Mouse (Mus musculus) forebrain, embryonic 13.5 days (tissue): Measurements from ENCODE around the gene Hspb9. TPM values are rescaled to one million over a fixed set of nuclear protein-coding genes. Genes with fewer than 3 reads are reported as not detected.
A peak's percentile ranks its signal among the peaks of the same experiment; 100 is the strongest.

Source experiments
- ATAC-seq: fragments of 200-750 bp; cut with Nextera tagmentation; 2 replicates; pipeline ENCODE4 v1.8.0; 2017
- H3K27ac ChIP-seq: fragments of 300-500 bp; sonication (generic); 2 replicates; pipeline ENCODE4 v1.5.1; 2015; ENCODE audit warnings: inconsistent platforms, mild to moderate bottlenecking, moderate library complexity
- H3K27me3 ChIP-seq: fragments of 300-500 bp; sonication (generic); 2 replicates; pipeline ENCODE4 v1.6.1; 2015; ENCODE audit warnings: mild to moderate bottlenecking, inconsistent platforms
- H3K36me3 ChIP-seq: fragments of 300-500 bp; sonication (generic); 2 replicates; pipeline ENCODE4 v1.6.1; 2015; ENCODE audit warnings: mild to moderate bottlenecking, inconsistent platforms; ENCODE audit not compliant: poor library complexity, severe bottlenecking
- H3K4me1 ChIP-seq: fragments of 300-500 bp; sonication (generic); 2 replicates; pipeline ENCODE4 v1.6.1; 2015; ENCODE audit warnings: inconsistent platforms
- H3K4me2 ChIP-seq: fragments of 300-500 bp; sonication (generic); 2 replicates; pipeline ENCODE4 v1.6.1; 2015; ENCODE audit warnings: inconsistent platforms, mild to moderate bottlenecking, moderate library complexity
- H3K4me3 ChIP-seq: fragments of 300-500 bp; sonication (generic); 2 replicates; pipeline ENCODE4 v1.5.1; 2015; ENCODE audit warnings: mild to moderate bottlenecking, inconsistent platforms
- H3K9ac ChIP-seq: fragments of 300-500 bp; sonication (generic); 2 replicates; pipeline ENCODE4 v1.6.1; 2015; ENCODE audit warnings: mild to moderate bottlenecking, inconsistent platforms
- H3K9me3 ChIP-seq: fragments of 300-500 bp; sonication (generic); replicated peaks from 2 replicates; pipeline ENCODE4 v1.6.1; 2016; ENCODE audit warnings: inconsistent platforms
- WGBS: fragments of 180-500 bp; shearing (Covaris S2); methylation state at CpG from one replicate; pipeline ENCODE4 v1.1.7; 2015; 5-methylcytosine and 5-hydroxymethylcytosine counted together
- polyA plus RNA-seq: library from polyadenylated mRNA; unstranded; fragments of >200 nt; fragmentation: Nextera tagmentation; extraction: Ambion mirVana; gene quantifications from 2 replicates; pipeline ENCODE4 v1.2.1, GENCODE M21; 2015

Gene Hspb9
- polyA plus RNA-seq, 1 experiment from 2014 or later: not detected

GRCm38 (mm10) chr11:100720345-100720744 lies 6.7 kb downstream of the Hspb9 start:
- peaks cover 45% of the 10 kb centered on the region for H3K36me3 ChIP-seq
- H3K27me3 ChIP-seq: no peaks in the 10 kb centered on the region
- WGBS: 80% methylated on average over 5 of the region's 5 CpGs
- H3K9ac ChIP-seq: no peak overlapping the region
- H3K27ac ChIP-seq: no peak overlapping the region
- ATAC-seq: no peak
- no peak overlapping the region for H3K4me3 ChIP-seq
- peaks cover 19% of the 10 kb centered on the region for H3K4me1 ChIP-seq
- H3K9me3 ChIP-seq: no peaks in the 10 kb centered on the region
- H3K4me2 ChIP-seq: no peak overlapping the region

DNA sequence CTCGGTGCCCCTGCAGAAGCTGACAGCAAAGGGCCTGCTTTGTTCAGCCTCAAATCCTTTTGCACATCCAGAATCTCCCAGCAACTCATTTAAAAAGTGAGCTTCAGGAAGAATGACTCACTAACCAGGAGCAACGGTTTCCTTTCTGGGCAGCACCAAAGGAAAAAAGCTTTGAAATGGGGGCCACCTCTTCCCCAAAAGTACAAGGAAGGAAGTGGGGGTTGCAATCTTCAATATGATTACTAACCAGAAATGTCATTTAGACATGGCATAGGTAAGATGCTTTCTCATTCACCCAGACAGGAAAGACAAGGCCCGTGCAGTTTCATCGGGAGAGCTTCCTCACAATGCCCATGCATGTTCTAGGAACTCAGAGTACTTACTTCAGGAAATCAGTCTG lies 7.6 kb downstream of the Hspb9 start:
- WGBS: 51% methylated on average over 4 of the region's 4 CpGs
- Histone ChIP-seq H3K4me1 (peaks cover 19% of the 10 kb centered on the region), H3K4me2 (no peak overlapping the region), H3K9ac (no peak overlapping the region), H3K27ac (no peak overlapping the region), H3K4me3 (no peak overlapping the region), H3K9me3 (no peaks in the 10 kb centered on the region), H3K27me3 (no peaks in the 10 kb centered on the region), H3K36me3 (peaks cover 36% of the 10 kb centered on the region)
- ATAC-seq: no peak

- 67% methylated on average over 8 of the region's 8 CpGs for WGBS
Observed at GRCm38 (mm10) chr11:100721776-100722492, 8.3 kb downstream of the Hspb9 start.

GRCm38 (mm10) chr11:100722493-100723028 lies 8.9 kb downstream of the Hspb9 start:
- peaks cover 19% of the 10 kb centered on the region for H3K4me1 ChIP-seq
- peaks cover 24% of the 10 kb centered on the region for H3K36me3 ChIP-seq
- H3K4me3 ChIP-seq: no peak overlapping the region
- no peak for ATAC-seq
- 62% methylated on average over 2 of the region's 2 CpGs for WGBS
- no peak overlapping the region for H3K27ac ChIP-seq
- no peaks in the 10 kb centered on the region for H3K27me3 ChIP-seq
- no peak overlapping the region for H3K4me2 ChIP-seq
- H3K9ac ChIP-seq: no peak overlapping the region
- no peaks in the 10 kb centered on the region for H3K9me3 ChIP-seq

More at GRCm38 (mm10) chr11:100721776-100722492, 8.3 kb downstream of the Hspb9 start:
- Histone ChIP-seq H3K36me3 (peaks cover 30% of the 10 kb centered on the region), H3K4me2 (no peak overlapping the region), H3K4me1 (peaks cover 19% of the 10 kb centered on the region), H3K4me3 (no peak overlapping the region), H3K9me3 (no peaks in the 10 kb centered on the region), H3K9ac (no peak overlapping the region), H3K27me3 (no peaks in the 10 kb centered on the region), H3K27ac (no peak overlapping the region)
- no peak for ATAC-seq

DNA sequence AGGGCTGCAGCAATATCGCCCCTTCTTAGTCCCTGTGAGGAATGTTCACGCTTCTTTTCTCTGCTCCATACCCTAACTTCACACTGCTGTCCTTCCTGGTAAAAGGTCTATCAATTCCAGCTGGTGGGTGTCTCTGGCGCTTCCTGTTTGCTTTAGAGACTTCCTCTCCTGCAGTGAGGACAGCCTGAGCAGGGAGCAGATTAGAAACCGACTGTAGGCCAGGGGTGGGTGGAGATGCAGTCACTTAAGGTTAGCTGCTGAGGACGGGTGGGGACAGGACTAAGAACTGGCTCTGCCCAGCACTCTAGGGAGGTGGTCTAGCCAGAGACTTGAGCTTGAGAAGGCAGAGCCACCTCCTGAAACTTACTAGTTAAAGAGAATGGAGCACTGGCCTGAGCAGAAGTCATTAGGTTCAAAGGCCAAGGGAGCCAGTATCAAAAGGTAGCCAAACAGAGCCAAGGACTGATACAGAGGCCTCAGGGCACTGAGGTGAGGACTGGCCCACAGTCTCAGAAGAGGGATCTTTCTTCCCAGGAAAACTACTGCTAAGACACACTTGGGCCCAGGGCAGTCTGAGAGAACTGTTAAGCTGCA lies 11.4 kb downstream of the Hspb9 start:
- Histone ChIP-seq H3K4me1 (peaks cover 19% of the 10 kb centered on the region), H3K27ac (no peak overlapping the region), H3K4me2 (no peak overlapping the region), H3K27me3 (no peaks in the 10 kb centered on the region), H3K9me3 (no peaks in the 10 kb centered on the region), H3K4me3 (no peak overlapping the region), H3K9ac (no peak overlapping the region), H3K36me3 (peaks cover 6% of the 10 kb centered on the region; the same call in 1 of the 2 replicates)
- no peak for ATAC-seq
- WGBS: 65% methylated on average over 5 of the region's 5 CpGs

DNA sequence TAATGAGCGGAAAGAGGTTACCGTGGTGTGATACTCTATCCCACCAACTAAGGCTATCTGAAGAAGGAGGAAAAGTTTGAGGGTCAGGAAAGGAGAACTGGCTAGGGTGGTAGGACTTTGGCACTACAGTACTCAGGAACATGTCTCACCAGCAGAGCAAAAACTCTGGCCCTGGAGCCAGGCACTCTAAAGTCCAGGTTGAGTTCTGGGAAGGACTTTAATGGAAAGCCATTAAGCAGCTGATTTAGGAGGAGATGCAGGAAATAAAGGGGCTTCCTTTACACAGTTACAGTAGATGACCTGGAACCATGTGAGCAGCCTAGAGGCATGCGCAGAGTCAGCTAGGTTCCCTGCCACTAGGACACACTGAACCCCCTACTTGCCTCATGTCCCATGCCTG lies 13.6 kb downstream of the Hspb9 start:
- Histone ChIP-seq H3K4me3 (no peak overlapping the region), H3K27me3 (no peaks in the 10 kb centered on the region), H3K4me1 (peaks cover 5% of the 10 kb centered on the region; the same call in 1 of the 2 replicates), H3K36me3 (peaks cover 7% of the 10 kb centered on the region; the same call in 1 of the 2 replicates), H3K4me2 (no peak overlapping the region), H3K9me3 (no peaks in the 10 kb centered on the region), H3K9ac (no peak overlapping the region), H3K27ac (no peak overlapping the region)
- ATAC-seq: no peak
- WGBS: 94% methylated on average over 3 of the region's 3 CpGs

DNA sequence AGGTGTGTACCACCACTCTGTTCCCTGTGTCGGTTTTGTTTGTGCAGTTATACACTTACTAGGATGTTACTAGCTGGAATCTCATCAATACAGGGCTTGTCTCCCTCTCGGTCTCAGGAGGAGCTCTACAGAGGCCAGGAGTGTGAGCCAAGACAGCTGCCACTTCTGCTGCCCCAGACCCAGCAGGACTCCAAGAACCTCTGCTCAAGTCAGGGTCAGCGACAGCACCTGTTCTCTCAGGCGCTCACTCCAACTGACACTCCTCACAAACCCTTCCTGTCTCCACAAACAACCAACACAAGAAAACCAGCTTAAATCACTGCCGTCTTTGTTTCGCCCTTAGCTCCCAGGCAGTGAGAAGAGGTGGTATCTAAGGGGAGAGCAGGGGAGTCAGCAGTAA lies 15.0 kb downstream of the Hspb9 start:
- Histone ChIP-seq H3K4me2 (no peak overlapping the region), H3K4me3 (no peak overlapping the region), H3K27ac (no peak overlapping the region), H3K9me3 (no peaks in the 10 kb centered on the region), H3K4me1 (no peaks in the 10 kb centered on the region), H3K27me3 (no peaks in the 10 kb centered on the region), H3K36me3 (peaks cover 20% of the 10 kb centered on the region; the same call in 1 of the 2 replicates), H3K9ac (no peak overlapping the region)
- no peak for ATAC-seq
- 86% methylated on average over 6 of the region's 6 CpGs for whole genome bisulfite sequencing

- WGBS: 89% methylated on average over 4 of the region's 4 CpGs
- H3K27ac ChIP-seq: no peak overlapping the region
- H3K9me3 ChIP-seq: no peaks in the 10 kb centered on the region
- H3K27me3 ChIP-seq: no peaks in the 10 kb centered on the region
- no peak overlapping the region for H3K4me2 ChIP-seq
- H3K4me1 ChIP-seq: no peaks in the 10 kb centered on the region
- H3K4me3 ChIP-seq: no peak overlapping the region
- H3K9ac ChIP-seq: no peak overlapping the region
- H3K36me3 ChIP-seq: peaks cover 23% of the 10 kb centered on the region; the same call in 1 of the 2 replicates
- ATAC-seq: no peak
Observed at GRCm38 (mm10) chr11:100729976-100730375, 16.3 kb downstream of the Hspb9 start.

DNA sequence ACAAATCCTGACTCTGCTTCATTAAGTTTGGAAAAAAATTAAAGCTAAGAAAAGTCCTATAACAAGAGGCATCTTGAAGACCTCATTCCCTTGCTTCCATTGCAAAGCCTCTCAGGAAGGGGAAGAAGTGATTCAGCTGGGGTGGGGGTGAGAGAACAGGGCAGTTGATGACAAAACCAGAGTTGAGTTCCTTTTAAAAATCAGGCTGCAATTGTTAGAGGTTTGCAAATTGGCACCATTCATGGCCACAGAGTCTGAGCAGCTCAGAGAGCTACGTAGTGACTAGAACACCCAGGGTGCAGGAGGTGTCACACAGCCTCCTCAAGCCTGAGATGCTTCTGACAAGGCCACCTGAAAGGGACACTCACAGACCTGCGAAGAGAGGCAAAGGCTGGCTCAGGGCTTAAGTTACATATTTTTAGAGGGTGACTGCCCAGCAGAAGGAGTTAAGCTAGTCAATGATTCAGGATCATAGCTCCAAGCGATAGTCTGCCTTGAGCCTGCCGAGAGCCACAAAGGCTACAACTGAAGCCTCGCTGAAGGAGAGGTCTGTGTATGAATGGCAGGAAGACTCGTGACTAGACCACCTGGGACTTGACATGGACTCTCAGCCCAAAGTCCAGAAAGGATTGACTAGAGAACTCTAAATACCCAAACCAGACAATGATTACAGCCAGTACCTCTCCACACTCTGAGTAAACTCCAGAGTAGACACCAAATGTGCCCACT lies 17.0 kb downstream of the Hspb9 start:
- WGBS: 89% methylated on average over 6 of the region's 6 CpGs
- Histone ChIP-seq H3K4me3 (no peak overlapping the region), H3K27ac (no peak overlapping the region), H3K27me3 (no peaks in the 10 kb centered on the region), H3K9ac (no peak overlapping the region), H3K9me3 (no peaks in the 10 kb centered on the region), H3K4me2 (no peak overlapping the region), H3K36me3 (peaks cover 23% of the 10 kb centered on the region; the same call in 1 of the 2 replicates), H3K4me1 (peaks cover 3% of the 10 kb centered on the region; the same call in 1 of the 2 replicates)
- no peak for ATAC-seq

DNA sequence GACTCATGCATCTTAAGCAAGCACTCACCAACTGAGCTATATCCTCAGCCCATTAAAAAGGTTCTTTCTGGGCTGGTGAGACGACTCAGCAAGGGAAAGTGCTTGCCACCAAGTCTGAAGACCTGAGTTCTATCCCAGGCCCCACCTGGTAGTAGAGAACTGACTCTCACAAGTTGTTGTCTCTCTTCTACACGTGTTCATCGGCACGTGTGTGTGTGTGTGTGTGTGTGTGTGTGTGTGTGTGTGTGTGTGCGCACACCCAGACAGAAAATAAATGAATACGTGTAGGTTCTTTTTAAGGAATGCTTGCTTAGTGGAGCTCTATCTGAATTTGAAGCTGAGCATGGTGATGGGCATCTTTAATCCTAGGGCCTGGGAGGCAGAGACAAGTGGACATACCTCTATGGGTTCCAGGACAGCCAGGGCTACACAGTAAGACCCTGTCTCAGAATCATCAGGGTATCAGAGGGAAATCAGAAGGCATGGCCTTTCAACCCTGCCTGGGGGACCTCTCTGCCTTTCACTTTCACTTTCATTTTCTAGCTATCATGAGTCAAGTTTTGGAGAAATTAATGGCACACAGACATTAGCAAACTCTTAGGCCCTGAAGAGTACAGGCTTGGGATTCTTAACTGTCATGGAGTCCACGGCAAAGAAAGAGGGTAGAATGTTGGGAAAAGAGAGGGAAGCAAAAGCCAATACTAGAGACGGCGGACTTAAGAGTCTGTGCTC lies 21.6 kb downstream of the Hspb9 start:
- no peaks in the 10 kb centered on the region for H3K27me3 ChIP-seq
- 93% methylated on average over 9 of the region's 9 CpGs for WGBS
- H3K4me3 ChIP-seq: no peak overlapping the region
- peaks cover 20% of the 10 kb centered on the region; the same call in 1 of the 2 replicates for H3K36me3 ChIP-seq
- no peaks in the 10 kb centered on the region for H3K9me3 ChIP-seq
- H3K4me1 ChIP-seq: peaks cover 28% of the 10 kb centered on the region
- no peak overlapping the region for H3K9ac ChIP-seq
- no peak overlapping the region for H3K27ac ChIP-seq
- no peak overlapping the region for H3K4me2 ChIP-seq
- ATAC-seq: no peak

DNA sequence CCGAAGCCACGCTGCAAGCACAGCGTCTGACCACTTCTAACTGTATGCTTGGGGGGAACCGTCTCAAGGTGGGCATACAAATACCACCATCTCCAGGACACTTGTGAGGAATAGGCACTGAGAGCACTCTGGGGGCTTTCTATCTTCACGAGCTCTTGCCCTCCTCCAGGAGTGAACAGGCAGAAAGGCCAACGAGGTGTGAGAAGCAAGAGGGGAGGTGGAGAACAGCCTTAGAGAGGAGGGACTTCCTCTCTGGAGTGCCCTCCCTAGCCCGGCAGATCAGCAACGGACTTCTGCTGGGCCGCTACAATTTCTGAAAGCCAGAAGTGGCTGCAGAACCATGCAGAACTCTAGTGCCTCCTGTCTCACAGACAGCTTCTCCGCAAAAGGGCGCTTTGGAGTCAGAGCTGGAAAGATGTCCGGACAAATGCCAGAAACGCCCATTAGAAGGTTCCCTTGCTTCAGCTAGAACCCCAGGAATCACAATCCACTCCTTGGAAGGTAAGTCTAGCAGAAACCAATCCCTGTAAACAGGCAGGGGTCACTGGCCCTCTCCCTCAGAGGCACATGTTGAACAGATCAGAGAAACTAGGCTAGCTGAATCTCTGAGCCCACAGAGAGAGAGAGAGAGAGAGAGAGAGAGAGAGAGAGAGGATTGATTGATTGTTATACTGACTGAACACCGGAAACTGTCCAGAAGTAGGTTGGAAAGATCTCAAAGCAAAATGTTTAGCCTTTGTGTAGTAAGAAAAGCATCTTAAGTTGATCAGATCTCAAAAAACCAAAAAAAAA lies 22.5 kb downstream of the Hspb9 start:
- peak overlapping the region; percentile 90; the same call in 1 of the 2 replicates for H3K4me2 ChIP-seq
- peak overlapping the region; percentile 85; the same call in 1 of the 2 replicates for H3K9ac ChIP-seq
- no peak for ATAC-seq
- H3K4me3 ChIP-seq: no peak overlapping the region
- 81% methylated on average over 14 of the region's 14 CpGs for WGBS
- H3K36me3 ChIP-seq: peaks cover 20% of the 10 kb centered on the region; the same call in 1 of the 2 replicates
- H3K9me3 ChIP-seq: no peaks in the 10 kb centered on the region
- no peak overlapping the region for H3K27ac ChIP-seq
- no peaks in the 10 kb centered on the region for H3K27me3 ChIP-seq
- peaks cover 28% of the 10 kb centered on the region for H3K4me1 ChIP-seq
